Mouse (Mus musculus) forebrain, embryonic 12.5 days (tissue): ENCODE results near the gene Rnf180. TPM values are rescaled to one million over a fixed set of nuclear protein-coding genes. Genes with fewer than 3 reads are reported as not detected.

Experiments
- ATAC-seq: fragments of 200-750 bp; cut with Nextera tagmentation; 2 replicates; pipeline ENCODE4 v1.8.0; 2017; ENCODE audit warnings: moderate TSS enrichment; ENCODE audit not compliant: low FRiP score
- H3K27ac ChIP-seq: fragments of 300-500 bp; sonication (generic); 2 replicates; pipeline ENCODE4 v1.5.1; 2016; ENCODE audit warnings: mild to moderate bottlenecking
- H3K27me3 ChIP-seq: fragments of 300-500 bp; sonication (generic); 2 replicates; pipeline ENCODE4 v1.6.1; 2016; ENCODE audit warnings: mild to moderate bottlenecking
- H3K36me3 ChIP-seq: fragments of 300-500 bp; sonication (generic); replicated peaks from 2 replicates; pipeline ENCODE4 v1.6.1; 2016; ENCODE audit warnings: mild to moderate bottlenecking
- H3K4me1 ChIP-seq: fragments of 300-500 bp; sonication (generic); 2 replicates; pipeline ENCODE4 v1.6.1; 2016
- H3K4me2 ChIP-seq: fragments of 300-500 bp; sonication (generic); 2 replicates; pipeline ENCODE4 v1.6.1; 2016; ENCODE audit warnings: mild to moderate bottlenecking, moderate library complexity
- H3K4me3 ChIP-seq: fragments of 300-500 bp; sonication (generic); replicated peaks from 2 replicates; pipeline ENCODE4 v1.5.1; 2016; ENCODE audit warnings: mild to moderate bottlenecking
- H3K9ac ChIP-seq: fragments of 300-500 bp; sonication (generic); 2 replicates; pipeline ENCODE4 v1.6.1; 2016; ENCODE audit warnings: mild to moderate bottlenecking
- H3K9me3 ChIP-seq: fragments of 300-500 bp; sonication (generic); 2 replicates; pipeline ENCODE4 v1.6.1; 2016
- WGBS: fragments of 180-500 bp; shearing (Covaris S2); methylation state at CpG from one replicate; pipeline ENCODE4 v1.1.7; 2016; 5-methylcytosine and 5-hydroxymethylcytosine counted together
- polyA plus RNA-seq: library from polyadenylated mRNA; unstranded; fragments of >200 nt; fragmentation: Nextera tagmentation; extraction: Ambion mirVana; gene quantifications from 2 replicates; pipeline ENCODE4 v1.2.1, GENCODE M21; 2016

The Rnf180 gene
- polyA plus RNA-seq, 1 experiment from 2014 or later: 17.9 TPM

GRCm38 (mm10) chr13:105100705-105101104, 193.9 kb downstream of the Rnf180 start:
- no peak overlapping the region for H3K4me2 ChIP-seq
- H3K27ac ChIP-seq: no peak overlapping the region
- H3K4me3 ChIP-seq: no peak overlapping the region
- 90% methylated on average over 4 of the region's 4 CpGs for WGBS
- no peaks in the 10 kb centered on the region for H3K36me3 ChIP-seq
- no peaks in the 10 kb centered on the region; the same call in 1 of the 2 replicates for H3K4me1 ChIP-seq
- H3K9ac ChIP-seq: no peak overlapping the region
- H3K9me3 ChIP-seq: no peaks in the 10 kb centered on the region
- no peak for ATAC-seq
- no peaks in the 10 kb centered on the region for H3K27me3 ChIP-seq

DNA sequence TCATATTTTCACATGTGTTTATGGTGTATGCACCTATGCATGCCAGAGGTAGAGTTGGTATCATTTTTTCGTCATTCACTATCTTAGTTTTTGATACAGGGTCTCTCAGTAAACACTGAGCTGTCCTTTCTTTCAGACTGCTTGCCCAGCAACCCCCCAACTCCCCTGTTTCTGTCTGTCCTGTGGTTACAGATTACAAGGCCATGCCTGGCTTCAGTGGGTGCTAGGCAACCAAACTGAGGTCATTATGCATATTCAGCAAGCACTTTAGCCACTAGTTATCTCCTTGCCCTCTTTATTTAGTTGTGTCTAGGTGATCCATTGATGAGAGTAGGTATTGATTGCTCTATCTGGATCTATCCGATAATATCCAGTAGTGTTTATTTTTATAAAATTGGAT, 198.3 kb downstream of the Rnf180 start:
- no peak overlapping the region for H3K4me2 ChIP-seq
- 84% methylated on average over 2 of the region's 2 CpGs for WGBS
- no peaks in the 10 kb centered on the region; the same call in 1 of the 2 replicates for H3K4me1 ChIP-seq
- H3K9ac ChIP-seq: no peak overlapping the region
- ATAC-seq: no peak
- H3K4me3 ChIP-seq: no peak overlapping the region
- no peaks in the 10 kb centered on the region for H3K9me3 ChIP-seq
- no peaks in the 10 kb centered on the region for H3K36me3 ChIP-seq
- H3K27me3 ChIP-seq: no peaks in the 10 kb centered on the region
- H3K27ac ChIP-seq: no peak overlapping the region

DNA sequence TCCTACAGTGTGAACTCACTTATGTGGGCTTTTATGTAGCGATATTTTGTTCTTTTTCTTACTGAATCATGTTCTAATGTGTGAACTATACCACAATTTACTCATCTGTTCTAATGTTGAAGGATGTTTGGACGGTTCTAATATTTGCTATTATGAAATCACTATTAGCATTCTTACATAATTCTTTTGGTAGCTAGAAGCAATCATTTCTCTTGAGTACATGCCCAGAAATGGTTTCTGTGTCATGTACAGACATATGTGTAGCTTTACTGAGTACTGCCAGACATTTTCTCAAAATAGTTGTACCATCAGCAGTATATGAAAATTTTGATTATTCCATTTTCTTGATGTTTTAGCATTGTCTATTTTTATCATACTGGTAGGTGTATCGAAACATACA, 205.3 kb downstream of the Rnf180 start:
- Histone ChIP-seq H3K4me3 (no peak overlapping the region), H3K27ac (no peak overlapping the region), H3K4me1 (no peaks in the 10 kb centered on the region), H3K9ac (no peak overlapping the region), H3K9me3 (no peaks in the 10 kb centered on the region), H3K36me3 (no peaks in the 10 kb centered on the region), H3K27me3 (no peaks in the 10 kb centered on the region), H3K4me2 (no peak overlapping the region)
- WGBS: 91% methylated on average over 3 of the region's 3 CpGs
- no peak for ATAC-seq

DNA sequence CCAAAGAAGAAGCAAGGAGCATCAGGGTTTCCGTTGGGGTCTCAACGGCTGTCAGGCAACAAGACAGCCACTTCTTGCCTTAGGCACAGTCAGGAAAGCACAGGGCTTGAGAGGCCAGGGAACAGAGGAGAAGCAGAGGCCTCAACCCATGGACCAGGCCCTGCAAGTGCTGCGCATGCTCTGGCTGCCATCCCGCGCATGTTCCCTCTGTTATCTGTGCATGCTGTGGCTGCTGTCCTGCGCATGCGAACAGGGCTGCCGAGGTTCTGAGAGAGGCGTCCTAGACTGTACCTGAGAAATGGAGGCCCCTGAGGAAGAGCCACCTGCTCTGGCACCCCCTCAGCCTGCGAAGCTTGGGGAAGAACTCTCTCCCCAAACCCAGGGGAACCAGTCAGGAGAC, 212.8 kb downstream of the Rnf180 start, which contains the start of gene 4933425L06Rik:
4933425L06Rik (plus strand) TSS at position 261 of the 400 bp plus-strand sequence.
- Histone ChIP-seq H3K36me3 (no peaks in the 10 kb centered on the region), H3K9me3 (no peaks in the 10 kb centered on the region), H3K4me2 (no peak within 1 kb of the TSS), H3K27me3 (no peaks in the 10 kb centered on the region), H3K4me3 (no peak within 1 kb of the TSS), H3K27ac (no peak within 1 kb of the TSS), H3K9ac (no peak within 1 kb of the TSS; the same call in 1 of the 2 replicates), H3K4me1 (no peaks in the 10 kb centered on the region)
- ATAC-seq: no peak
- 90% methylated on average over 10 of the region's 10 CpGs for WGBS

Other genes with a start within 250 kb of the Rnf180 start
- gene Rgs7bp, start 239.9 kb downstream of the Rnf180 start, polyA plus RNA-seq: 1.5 and 1.7 TPM in 2 replicates
- gene 4933425L06Rik, start 212.7 kb downstream of the Rnf180 start, polyA plus RNA-seq: not detected in 2 replicates
- 0.26 TPM in 2 replicates for gene Htr1a, start 148.8 kb upstream of the Rnf180 start, polyA plus RNA-seq